Mouse (Mus musculus): Measurements from ENCODE around the gene Cybb. TPM values are rescaled to one million over a fixed set of nuclear protein-coding genes. Genes with fewer than 3 reads are reported as not detected.

Gene Cybb
- polyA plus RNA-seq, 1 experiment = not detected

DNA sequence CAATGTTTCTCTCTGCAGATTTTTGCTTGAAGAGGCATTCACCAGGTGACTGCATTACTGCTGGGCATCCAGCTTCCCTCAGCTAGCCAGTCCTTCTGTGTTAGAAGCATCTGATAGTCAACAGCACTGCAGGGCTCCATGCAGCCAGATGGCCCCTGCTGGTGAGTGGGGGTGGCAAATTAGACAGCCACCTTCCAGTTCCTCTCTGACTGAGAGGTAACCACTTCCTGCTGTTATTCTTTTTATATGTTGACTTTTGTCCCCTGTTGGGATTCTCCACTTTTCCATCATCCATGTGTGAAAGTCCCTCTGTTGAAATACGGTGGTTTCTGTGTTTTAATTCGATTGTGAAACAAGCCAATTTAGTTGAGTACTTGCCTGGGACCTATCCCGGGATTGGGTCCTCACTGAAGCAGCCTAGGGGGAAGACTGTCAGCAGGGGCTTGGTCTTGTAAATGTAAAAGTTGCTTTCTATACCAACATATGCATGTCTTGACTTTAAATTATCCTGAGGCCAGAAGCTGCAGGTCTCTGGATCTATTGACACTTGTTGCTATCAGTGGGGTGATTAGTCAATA, 16.7 kb downstream of the Cybb start:
- Histone ChIP-seq H3K9me3 (replicated peaks; ENCODE audit: control insufficient read depth, insufficient read depth, low read length, poor library complexity, severe bottlenecking) (0 out of 2 replicates have a peak, but pooled peaks cover 6% of the 10 kb centered on the region), H3K27me3 (ENCODE audit: control insufficient read depth, insufficient read depth, low read length, poor library complexity, severe bottlenecking) (no peaks in the 10 kb centered on the region), H3K9ac (ENCODE audit: low read depth, poor library complexity, severe bottlenecking) (no peak overlapping the region), H3K36me3 (ENCODE audit: control insufficient read depth, insufficient read depth, low read length, poor library complexity, severe bottlenecking) (no peaks in the 10 kb centered on the region), H3K4me1 (ENCODE audit: control insufficient read depth, insufficient read depth, low read length) (no peaks in the 10 kb centered on the region), H3K27ac (ENCODE audit: insufficient read depth, low read length) (no peak overlapping the region), H3K4me3 (ENCODE audit: low read depth, low read length) (no peak overlapping the region)
- TF ChIP-seq CTCF (IDR thresholded peaks at IDR 0.05; ENCODE audit: low read depth, low read length) (no peak), POLR2A (IDR thresholded peaks at IDR 0.05; ENCODE audit: insufficient read depth, low read length) (no peak), EP300 (IDR thresholded peaks at IDR 0.05; ENCODE audit: insufficient read depth, low read depth, low read length) (no peak)

DNA sequence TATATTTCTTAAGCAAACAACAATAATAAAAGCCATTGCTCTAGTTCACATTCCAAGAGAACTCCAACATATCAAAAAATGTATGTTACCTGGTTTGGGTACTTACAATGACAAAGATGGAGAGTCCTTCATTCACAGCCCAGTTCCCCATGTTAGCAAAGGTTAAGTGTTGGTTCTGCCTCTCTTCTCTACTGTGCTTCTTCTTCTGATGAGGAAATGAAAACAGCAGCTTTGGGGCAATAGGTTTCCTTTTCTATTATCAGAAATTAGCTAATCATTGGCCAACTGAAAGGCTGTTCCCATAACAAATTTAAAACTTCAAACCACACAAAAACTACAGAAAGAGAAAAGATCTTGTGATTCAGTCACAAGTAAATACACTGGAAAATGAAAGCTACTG, 18.5 kb downstream of the Cybb start:
- no peaks in the 10 kb centered on the region for H3K36me3 ChIP-seq (ENCODE audit: control insufficient read depth, insufficient read depth, low read length, poor library complexity, severe bottlenecking)
- H3K9ac ChIP-seq (ENCODE audit: low read depth, poor library complexity, severe bottlenecking) = no peak overlapping the region
- no peak overlapping the region for H3K27ac ChIP-seq (ENCODE audit: insufficient read depth, low read length)
- no peaks in the 10 kb centered on the region for H3K27me3 ChIP-seq (ENCODE audit: control insufficient read depth, insufficient read depth, low read length, poor library complexity, severe bottlenecking)
- TF ChIP-seq EP300 (IDR thresholded peaks at IDR 0.05; ENCODE audit: insufficient read depth, low read depth, low read length) (no peak), CTCF (IDR thresholded peaks at IDR 0.05; ENCODE audit: low read depth, low read length) (no peak), POLR2A (IDR thresholded peaks at IDR 0.05; ENCODE audit: insufficient read depth, low read length) (no peak)
- 0 out of 2 replicates have a peak, but pooled peaks cover 6% of the 10 kb centered on the region for H3K9me3 ChIP-seq (replicated peaks; ENCODE audit: control insufficient read depth, insufficient read depth, low read length, poor library complexity, severe bottlenecking)
- no peaks in the 10 kb centered on the region for H3K4me1 ChIP-seq (ENCODE audit: control insufficient read depth, insufficient read depth, low read length)
- no peak overlapping the region for H3K4me3 ChIP-seq (ENCODE audit: low read depth, low read length)

DNA sequence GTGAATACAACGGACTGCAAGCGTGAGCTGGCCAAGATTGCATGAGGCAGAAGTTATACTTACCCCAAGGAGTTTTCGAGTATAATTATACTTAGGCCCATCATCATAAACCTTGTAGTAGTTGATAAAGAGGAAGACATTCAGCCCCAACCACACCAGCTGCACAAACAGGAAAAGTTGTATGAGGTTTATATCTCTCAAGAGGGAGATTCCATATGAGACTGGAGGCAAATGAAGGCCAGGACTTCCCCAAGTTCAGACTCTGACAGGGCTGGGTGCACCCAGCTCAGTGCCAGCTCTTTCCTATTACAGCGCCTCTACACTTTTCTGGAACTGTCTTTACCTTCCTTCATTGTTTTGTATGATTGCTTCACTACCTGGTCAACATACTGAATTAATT, 20.6 kb downstream of the Cybb start:
- Histone ChIP-seq H3K27ac (ENCODE audit: insufficient read depth, low read length) (no peak overlapping the region), H3K9me3 (replicated peaks; ENCODE audit: control insufficient read depth, insufficient read depth, low read length, poor library complexity, severe bottlenecking) (no peaks in the 10 kb centered on the region), H3K4me3 (ENCODE audit: low read depth, low read length) (no peak overlapping the region), H3K9ac (ENCODE audit: low read depth, poor library complexity, severe bottlenecking) (no peak overlapping the region), H3K36me3 (ENCODE audit: control insufficient read depth, insufficient read depth, low read length, poor library complexity, severe bottlenecking) (no peaks in the 10 kb centered on the region), H3K27me3 (ENCODE audit: control insufficient read depth, insufficient read depth, low read length, poor library complexity, severe bottlenecking) (no peaks in the 10 kb centered on the region), H3K4me1 (ENCODE audit: control insufficient read depth, insufficient read depth, low read length) (no peaks in the 10 kb centered on the region)
- TF ChIP-seq POLR2A (IDR thresholded peaks at IDR 0.05; ENCODE audit: insufficient read depth, low read length) (no peak), EP300 (IDR thresholded peaks at IDR 0.05; ENCODE audit: insufficient read depth, low read depth, low read length) (no peak), CTCF (IDR thresholded peaks at IDR 0.05; ENCODE audit: low read depth, low read length) (no peak)

DNA sequence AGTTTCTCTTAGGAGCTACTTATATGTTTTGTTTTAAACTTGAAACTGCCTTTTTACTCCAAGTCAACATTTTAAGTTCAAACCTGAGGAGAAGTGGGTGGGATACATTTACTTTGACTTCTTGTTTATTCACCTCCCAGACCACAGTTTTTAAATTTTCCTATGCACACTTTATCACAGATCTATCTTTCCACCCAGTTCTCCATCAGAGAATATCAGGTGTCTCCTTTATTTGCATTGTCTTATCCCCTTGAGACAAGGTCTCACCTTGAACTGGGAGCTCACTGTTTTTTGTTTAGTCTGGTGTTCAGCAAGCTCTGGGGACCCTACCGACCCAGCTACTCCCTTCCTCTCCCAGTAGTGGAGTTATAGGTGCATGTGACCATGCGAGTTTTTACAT, 21.7 kb downstream of the Cybb start:
- no peaks in the 10 kb centered on the region for H3K9me3 ChIP-seq (replicated peaks; ENCODE audit: control insufficient read depth, insufficient read depth, low read length, poor library complexity, severe bottlenecking)
- H3K36me3 ChIP-seq (ENCODE audit: control insufficient read depth, insufficient read depth, low read length, poor library complexity, severe bottlenecking) = no peaks in the 10 kb centered on the region
- TF ChIP-seq CTCF (IDR thresholded peaks at IDR 0.05; ENCODE audit: low read depth, low read length) = no peak
- no peak for TF ChIP-seq POLR2A (IDR thresholded peaks at IDR 0.05; ENCODE audit: insufficient read depth, low read length)
- TF ChIP-seq EP300 (IDR thresholded peaks at IDR 0.05; ENCODE audit: insufficient read depth, low read depth, low read length) = no peak
- H3K4me3 ChIP-seq (ENCODE audit: low read depth, low read length) = no peak overlapping the region
- H3K27me3 ChIP-seq (ENCODE audit: control insufficient read depth, insufficient read depth, low read length, poor library complexity, severe bottlenecking) = no peaks in the 10 kb centered on the region
- no peak overlapping the region for H3K9ac ChIP-seq (ENCODE audit: low read depth, poor library complexity, severe bottlenecking)
- H3K27ac ChIP-seq (ENCODE audit: insufficient read depth, low read length) = no peak overlapping the region
- no peaks in the 10 kb centered on the region for H3K4me1 ChIP-seq (ENCODE audit: control insufficient read depth, insufficient read depth, low read length)

DNA sequence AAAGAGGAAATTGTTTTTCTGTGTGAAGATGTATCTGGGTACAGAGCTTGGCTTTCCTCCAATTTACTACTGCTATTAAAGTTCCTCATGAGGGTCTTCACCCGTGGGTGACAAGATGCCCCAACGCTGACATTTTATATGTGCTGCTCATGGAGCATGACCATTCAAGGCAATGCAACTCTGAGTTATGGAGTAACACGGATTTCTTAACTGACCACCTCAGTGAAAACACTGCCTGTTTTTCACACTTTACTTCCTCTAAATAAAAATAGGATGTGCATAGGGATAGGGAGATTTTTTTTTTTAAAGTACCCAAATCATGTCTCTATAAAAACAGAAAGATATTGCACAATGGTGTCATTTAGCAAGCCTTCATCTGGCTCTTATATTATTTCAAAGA, 24.9 kb downstream of the Cybb start:
- H3K9ac ChIP-seq (ENCODE audit: low read depth, poor library complexity, severe bottlenecking) = no peak overlapping the region
- H3K4me1 ChIP-seq (ENCODE audit: control insufficient read depth, insufficient read depth, low read length) = no peaks in the 10 kb centered on the region
- H3K4me3 ChIP-seq (ENCODE audit: low read depth, low read length) = no peak overlapping the region
- H3K27me3 ChIP-seq (ENCODE audit: control insufficient read depth, insufficient read depth, low read length, poor library complexity, severe bottlenecking) = no peaks in the 10 kb centered on the region
- no peaks in the 10 kb centered on the region for H3K36me3 ChIP-seq (ENCODE audit: control insufficient read depth, insufficient read depth, low read length, poor library complexity, severe bottlenecking)
- H3K27ac ChIP-seq (ENCODE audit: insufficient read depth, low read length) = no peak overlapping the region
- no peaks in the 10 kb centered on the region for H3K9me3 ChIP-seq (replicated peaks; ENCODE audit: control insufficient read depth, insufficient read depth, low read length, poor library complexity, severe bottlenecking)
- no peak for TF ChIP-seq POLR2A (IDR thresholded peaks at IDR 0.05; ENCODE audit: insufficient read depth, low read length)
- TF ChIP-seq CTCF (IDR thresholded peaks at IDR 0.05; ENCODE audit: low read depth, low read length) = no peak
- no peak for TF ChIP-seq EP300 (IDR thresholded peaks at IDR 0.05; ENCODE audit: insufficient read depth, low read depth, low read length)

DNA sequence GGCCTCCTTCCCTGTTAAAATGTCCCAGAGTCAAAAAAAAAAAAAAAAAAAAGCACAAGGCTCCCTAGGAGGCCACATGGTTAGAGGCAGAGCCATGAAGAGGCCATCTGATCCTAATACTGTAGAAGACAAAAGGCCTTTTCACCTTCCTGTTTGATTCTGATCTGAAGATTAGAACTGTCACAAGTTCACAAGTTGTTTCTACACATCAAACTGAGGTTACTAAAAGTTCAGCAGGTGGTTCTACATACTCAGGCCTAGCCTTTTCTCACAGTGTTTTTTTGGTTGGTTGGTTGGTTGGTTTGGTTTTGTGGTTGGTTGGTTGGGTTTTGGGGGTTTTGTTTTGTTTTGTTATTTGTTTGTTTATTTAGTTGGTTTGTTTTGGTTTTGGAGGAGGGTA, 26.2 kb downstream of the Cybb start:
- Histone ChIP-seq H3K36me3 (ENCODE audit: control insufficient read depth, insufficient read depth, low read length, poor library complexity, severe bottlenecking) (no peaks in the 10 kb centered on the region), H3K4me1 (ENCODE audit: control insufficient read depth, insufficient read depth, low read length) (no peaks in the 10 kb centered on the region), H3K4me3 (ENCODE audit: low read depth, low read length) (no peak overlapping the region), H3K27ac (ENCODE audit: insufficient read depth, low read length) (no peak overlapping the region), H3K27me3 (ENCODE audit: control insufficient read depth, insufficient read depth, low read length, poor library complexity, severe bottlenecking) (no peaks in the 10 kb centered on the region), H3K9me3 (replicated peaks; ENCODE audit: control insufficient read depth, insufficient read depth, low read length, poor library complexity, severe bottlenecking) (no peaks in the 10 kb centered on the region), H3K9ac (ENCODE audit: low read depth, poor library complexity, severe bottlenecking) (no peak overlapping the region)
- TF ChIP-seq CTCF (IDR thresholded peaks at IDR 0.05; ENCODE audit: low read depth, low read length) (no peak), POLR2A (IDR thresholded peaks at IDR 0.05; ENCODE audit: insufficient read depth, low read length) (no peak)

All from ES-Bruce4 (cell line).